Mouse (Mus musculus): ENCODE data around the gene Idh2. TPM values are rescaled to one million over a fixed set of nuclear protein-coding genes. Genes with fewer than 3 reads are reported as not detected.
"Not testable (repeated sequence)": the region's sequence is repeated elsewhere in the genome, so short reads cannot be mapped to it uniquely, and the experiment has no call there.

Idh2 gene
- total RNA-seq, 2 experiments from 2014 or later = 53.9 to 67.1 TPM

DNA sequence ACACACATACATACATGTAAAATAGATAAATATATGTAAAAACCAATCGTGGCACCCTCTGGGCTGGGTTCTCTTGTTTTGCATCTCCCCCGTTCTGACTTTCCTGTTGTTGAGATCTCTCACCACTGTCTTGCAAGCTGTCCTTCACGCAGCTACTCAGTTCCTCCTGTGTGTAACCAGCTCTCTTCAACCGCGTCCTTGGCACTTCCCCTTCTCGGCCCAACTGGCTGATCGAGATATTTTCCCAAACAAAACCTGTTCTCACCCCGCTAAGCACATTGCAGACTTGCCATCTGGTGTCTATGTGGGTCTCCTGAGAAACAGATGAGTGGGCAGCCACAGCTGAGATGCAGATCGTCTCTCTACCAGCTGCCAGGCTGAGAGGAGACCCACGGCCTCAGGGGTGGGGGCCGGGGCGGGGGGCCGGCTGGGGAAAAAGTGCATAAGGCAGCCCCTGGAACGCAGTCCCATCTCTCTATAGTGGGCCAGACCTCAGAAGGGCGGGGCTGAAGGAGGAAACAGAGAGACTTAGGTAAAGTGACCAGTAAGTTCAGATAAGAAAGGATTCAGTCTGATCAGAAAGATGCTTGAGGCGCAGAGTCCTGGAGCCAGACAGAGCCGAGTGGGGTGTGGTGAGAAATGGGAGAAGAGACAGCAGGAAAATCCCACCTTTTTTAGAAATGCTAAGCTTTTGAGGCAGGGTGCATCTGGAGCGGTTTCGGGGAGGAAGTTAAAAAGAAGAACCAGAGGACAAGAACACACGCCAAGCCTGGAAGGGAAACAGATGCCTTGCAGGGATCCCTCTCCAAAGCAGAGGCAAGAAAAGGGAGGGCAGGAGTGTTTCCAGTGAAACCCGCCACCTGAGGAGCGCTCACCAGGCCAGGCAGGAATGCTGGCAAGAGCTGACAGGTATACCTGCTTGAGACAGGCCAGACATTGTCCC is 28.4 kb upstream of the Idh2 start:
- DNase-seq (ENCODE audit: extremely low spot score in 1 of 2, low spot score in 2 of 2) = peak; percentile 63 to 70
- intact Hi-C loops (cut with DNase I) = loop anchor here (5.0 to 10.0 kb wide), 3 partner anchors 54 to 231 kb away; partner anchors contain the start of genes Man2a2 and Rccd1
- peak overlapping the region; percentile 12 for H3K27ac ChIP-seq
- no peak overlapping the region for H3K4me3 ChIP-seq
- TF ChIP-seq CTCF (IDR thresholded peaks at IDR 0.05) = no peak

DNA sequence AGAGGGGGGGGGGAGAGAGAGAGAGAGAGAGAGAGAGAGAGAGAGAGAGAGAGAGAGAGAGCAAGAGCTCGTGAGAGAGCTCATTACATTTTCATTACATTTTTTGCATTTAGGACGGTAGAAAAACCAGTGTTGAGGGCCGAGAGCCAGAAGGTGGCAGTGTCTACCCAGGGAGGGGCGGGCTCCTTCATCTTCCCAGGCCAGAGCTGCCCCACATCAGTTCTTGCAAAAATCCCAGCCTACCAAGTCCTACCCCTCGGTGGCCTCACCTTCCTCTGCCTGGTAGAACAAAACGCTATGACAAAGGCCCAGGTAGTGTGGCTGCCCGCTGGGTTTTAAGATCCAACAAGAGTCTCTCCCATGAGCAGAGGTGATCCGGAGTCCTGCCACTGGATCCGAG is 25.6 kb upstream of the Idh2 start:
- Histone ChIP-seq H3K4me3 (no peak overlapping the region), H3K27ac (no peak overlapping the region)

DNA sequence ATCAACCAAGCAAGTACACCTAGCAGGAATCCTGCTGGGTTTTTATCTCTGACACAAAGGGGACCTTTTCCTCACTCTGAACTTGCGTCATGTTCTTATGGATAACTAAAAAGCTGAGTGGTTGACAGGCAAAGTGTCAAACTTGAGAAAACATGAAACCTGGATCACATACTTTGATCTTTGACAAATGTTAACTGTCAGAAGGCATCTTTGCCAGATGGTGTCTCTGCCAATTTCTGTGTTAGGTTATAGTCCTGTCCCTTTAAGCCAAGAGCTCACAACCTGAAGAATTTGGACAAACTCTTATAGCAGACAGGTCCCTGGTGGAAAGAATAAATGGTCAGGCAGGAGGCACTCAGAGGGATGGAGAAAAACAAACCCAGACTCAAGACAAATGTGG is 23.2 kb upstream of the Idh2 start:
- H3K27ac ChIP-seq = no peak overlapping the region
- no peak for DNase-seq (ENCODE audit: extremely low spot score in 1 of 2, low spot score in 2 of 2)
- no peak overlapping the region for H3K4me3 ChIP-seq
- no peak for TF ChIP-seq CTCF (IDR thresholded peaks at IDR 0.05)
- intact Hi-C loops (cut with DNase I) = loop anchor here (10.0 kb wide), 1 partner anchor 446 kb away; no protein-coding TSS in a partner anchor

More for the DNA sequence above, 25.6 kb upstream of the Idh2 start:
- DNase-seq (ENCODE audit: extremely low spot score in 1 of 2, low spot score in 2 of 2) = peak; percentile 69 to 79
- intact Hi-C loops (cut with DNase I) = loop anchor here (2.0 to 10.0 kb wide), 5 partner anchors 56 to 234 kb away; partner anchors contain the start of genes Man2a2 and Rccd1
- TF ChIP-seq CTCF (IDR thresholded peaks at IDR 0.05) = peak; percentile 78

DNA sequence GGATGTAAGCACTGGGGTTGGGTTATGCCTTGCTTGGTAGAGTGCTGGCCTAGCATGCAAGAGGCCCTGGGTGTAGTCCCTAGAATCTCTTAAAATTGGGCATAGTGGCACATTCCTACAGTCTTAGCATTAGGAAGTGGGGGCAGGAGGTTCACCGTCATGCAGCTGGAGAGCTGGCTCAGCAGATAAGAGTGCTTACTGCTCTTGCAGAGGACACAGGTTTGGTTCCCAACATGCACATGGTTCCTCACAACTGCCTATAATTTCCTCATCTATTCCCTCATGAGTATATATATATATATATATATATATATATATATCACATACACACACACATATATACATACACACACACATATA is 20.0 kb upstream of the Idh2 start:
- Histone ChIP-seq H3K4me3 (no peak overlapping the region), H3K27ac (peak overlapping the region; percentile 66; the same call in 1 of the 2 replicates)
- intact Hi-C loops (cut with DNase I) = loop anchor here (10.0 kb wide), 1 partner anchor 450 kb away; no protein-coding TSS in a partner anchor
- no peak for TF ChIP-seq CTCF (IDR thresholded peaks at IDR 0.05)
- no peak for DNase-seq (ENCODE audit: extremely low spot score in 1 of 2, low spot score in 2 of 2)

DNA sequence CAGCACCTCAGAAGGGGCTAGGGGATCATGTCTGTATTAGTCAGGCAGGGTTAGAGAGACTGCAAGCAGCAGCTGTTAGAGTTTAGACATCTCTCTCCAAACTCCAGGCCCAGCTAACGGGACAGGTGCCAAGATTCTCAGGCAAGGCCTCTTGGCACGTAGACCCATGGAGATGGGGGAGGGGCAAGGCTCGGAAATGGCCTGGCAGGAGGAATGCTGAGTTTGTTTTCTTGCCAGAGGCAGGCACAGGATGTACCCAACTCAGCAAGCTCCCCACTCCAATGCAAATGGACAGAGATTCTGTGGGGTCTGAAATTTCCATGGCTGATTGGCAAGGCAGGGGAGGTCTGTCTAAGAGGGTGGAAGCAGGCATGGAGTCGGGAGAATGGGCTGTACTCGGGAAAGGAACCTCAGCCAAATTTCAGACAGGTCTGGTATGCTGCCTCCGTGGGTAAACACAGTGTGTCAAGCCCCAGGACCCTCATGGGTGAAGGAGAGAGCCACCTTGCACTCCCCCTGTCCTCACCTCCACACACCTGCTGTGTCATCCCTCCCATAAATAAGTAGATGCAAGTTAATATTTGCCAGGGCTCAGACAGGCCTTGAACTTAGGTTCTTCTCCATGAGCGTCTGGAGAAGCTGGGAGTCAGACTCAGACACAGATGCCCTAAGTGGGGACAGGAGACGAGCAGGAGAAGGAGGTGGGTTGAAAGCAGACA is 19.4 kb upstream of the Idh2 start:
- no peak for TF ChIP-seq CTCF (IDR thresholded peaks at IDR 0.05)
- Histone ChIP-seq H3K27ac (peak overlapping the region; percentile 66; the same call in 1 of the 2 replicates), H3K4me3 (no peak overlapping the region)
- DNase-seq (ENCODE audit: extremely low spot score in 1 of 2, low spot score in 2 of 2) = peak; percentile 61 to 75
- intact Hi-C loops (cut with DNase I) = loop anchor here (10.0 kb wide), 1 partner anchor 450 kb away; no protein-coding TSS in a partner anchor

DNA sequence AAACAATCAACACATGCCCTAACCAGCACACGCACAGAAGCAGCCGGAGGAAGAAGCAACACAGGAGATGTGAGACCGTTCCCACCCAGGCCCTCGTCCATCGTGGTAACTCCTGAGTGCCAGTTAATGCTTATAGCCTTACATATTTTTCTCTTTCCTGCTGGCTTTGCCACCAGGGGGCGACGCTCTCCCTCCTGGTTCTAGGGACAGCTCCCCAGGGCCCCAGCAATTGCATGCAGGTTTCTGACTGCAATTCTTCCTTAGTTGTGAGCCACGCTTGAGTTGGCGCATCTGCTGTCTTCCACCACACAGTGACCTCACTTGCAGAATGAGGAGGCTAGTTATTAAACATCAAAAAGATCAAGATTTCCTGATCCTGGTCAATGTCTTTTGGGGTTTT is 17.3 kb upstream of the Idh2 start:
- no peak for DNase-seq (ENCODE audit: extremely low spot score in 1 of 2, low spot score in 2 of 2)
- intact Hi-C loops (cut with DNase I) = loop anchor here (10.0 kb wide), 1 partner anchor 452 kb away; no protein-coding TSS in a partner anchor
- Histone ChIP-seq H3K4me3 (no peak overlapping the region), H3K27ac (no peak overlapping the region)
- peak; percentile 64 for TF ChIP-seq CTCF (IDR thresholded peaks at IDR 0.05)

DNA sequence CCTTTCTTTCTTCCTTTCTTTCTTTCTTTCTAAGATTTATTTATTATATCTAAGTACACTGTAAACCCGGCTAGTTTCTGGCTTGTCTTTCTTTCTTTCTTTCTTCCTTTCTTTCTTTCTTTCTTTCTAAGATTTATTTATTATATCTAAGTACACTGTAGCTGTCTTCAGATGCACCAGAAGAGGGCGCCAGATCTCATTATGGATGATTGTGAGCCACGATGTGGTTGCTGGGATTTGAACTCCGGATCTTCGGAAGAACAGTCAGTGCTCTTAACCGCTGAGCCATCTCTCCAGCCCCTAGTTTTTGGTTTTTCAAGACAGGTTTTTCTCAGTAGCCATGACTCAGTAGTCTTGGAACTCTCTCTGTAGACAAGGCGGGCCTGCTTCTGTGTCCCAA is 16.1 kb upstream of the Idh2 start:
- DNase-seq (ENCODE audit: extremely low spot score in 1 of 2, low spot score in 2 of 2); H3K4me3 ChIP-seq; H3K27ac ChIP-seq: not testable (repeated sequence)
- TF ChIP-seq CTCF (IDR thresholded peaks at IDR 0.05) = peak; percentile 34
- intact Hi-C loops (cut with DNase I) = loop anchor here (10.0 kb wide), 1 partner anchor 453 kb away; no protein-coding TSS in a partner anchor

DNA sequence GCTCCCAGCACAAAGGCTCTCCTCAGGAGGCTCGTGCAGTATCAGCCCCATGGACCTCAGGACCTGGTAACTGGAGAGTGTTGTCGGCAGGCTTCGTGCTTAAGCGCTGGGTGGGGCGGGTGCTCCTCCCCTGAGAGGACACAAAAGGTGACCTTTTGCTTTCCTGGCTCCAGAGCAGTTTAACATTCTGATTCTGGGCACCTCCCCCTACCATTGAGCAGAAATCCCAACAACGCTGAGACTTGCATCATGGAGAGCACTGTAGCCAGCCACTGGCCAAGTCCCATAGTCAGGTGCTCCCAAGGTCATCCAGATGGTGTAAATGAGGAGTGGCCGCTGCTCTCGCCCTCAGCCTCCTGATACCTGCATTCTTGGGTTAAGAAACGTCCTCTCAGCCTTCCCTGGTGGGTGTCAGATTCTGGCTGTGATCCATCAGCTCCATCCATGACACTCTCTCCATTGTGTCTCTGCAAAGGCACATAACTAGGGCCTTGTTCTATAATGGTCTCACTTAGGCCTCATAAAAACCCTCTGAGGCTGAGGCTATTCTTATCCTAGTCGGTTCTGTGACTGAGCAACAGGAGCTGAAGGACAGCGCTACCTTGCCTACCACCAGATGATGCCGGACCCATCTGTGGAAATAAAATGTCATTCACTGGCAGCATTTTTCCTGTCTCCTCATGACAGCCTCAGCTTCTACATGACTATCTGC is 15.3 kb upstream of the Idh2 start:
- no peak overlapping the region for H3K27ac ChIP-seq
- intact Hi-C loops (cut with DNase I) = loop anchor here (10.0 kb wide), 1 partner anchor 454 kb away; no protein-coding TSS in a partner anchor
- DNase-seq (ENCODE audit: extremely low spot score in 1 of 2, low spot score in 2 of 2) = no peak
- no peak overlapping the region for H3K4me3 ChIP-seq
- TF ChIP-seq CTCF (IDR thresholded peaks at IDR 0.05) = no peak

DNA sequence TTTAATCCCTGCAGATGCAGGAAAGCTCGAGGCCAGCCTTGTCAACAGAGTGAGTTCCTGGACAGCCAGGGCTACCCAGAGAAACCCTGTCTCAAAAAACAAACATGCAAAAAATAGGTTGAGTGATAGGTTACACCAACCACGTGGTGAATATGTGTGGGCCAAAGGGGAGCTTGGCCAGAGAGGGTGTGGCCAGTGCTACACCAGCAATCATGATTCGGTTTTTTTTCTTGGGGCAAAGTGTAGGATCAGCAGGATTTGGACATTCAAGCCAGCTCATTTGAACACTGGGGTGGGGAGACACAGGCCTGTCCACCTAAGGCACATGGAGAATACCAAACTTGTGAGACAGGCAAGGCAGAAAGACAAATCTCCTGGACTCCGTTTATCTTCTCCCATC is 14.1 kb upstream of the Idh2 start:
- intact Hi-C loops (cut with DNase I) = no loop called here
- Histone ChIP-seq H3K4me3 (no peak overlapping the region), H3K27ac (no peak overlapping the region)
- DNase-seq (ENCODE audit: extremely low spot score in 1 of 2, low spot score in 2 of 2) = no peak
- no peak for TF ChIP-seq CTCF (IDR thresholded peaks at IDR 0.05)

DNA sequence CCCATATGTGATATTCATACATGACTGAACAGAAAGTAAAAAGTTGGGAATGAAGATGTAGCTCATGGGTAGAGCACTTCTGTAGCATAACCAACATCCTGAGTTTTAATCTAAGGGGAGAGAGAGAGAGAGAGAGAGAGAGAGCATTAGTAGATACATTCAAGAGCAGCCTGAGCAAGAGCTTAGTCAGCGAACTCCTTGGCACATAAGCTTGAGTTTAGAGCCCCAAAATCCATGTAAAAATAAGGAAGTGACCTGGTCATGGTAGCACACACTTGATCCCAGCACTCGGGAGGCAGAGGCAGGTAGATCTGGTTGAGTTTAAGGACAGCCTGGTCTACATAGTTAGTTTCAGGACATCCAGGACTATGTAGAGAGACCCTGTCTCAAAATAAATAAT is 8.5 kb upstream of the Idh2 start:
- Histone ChIP-seq H3K27ac (no peak overlapping the region), H3K4me3 (no peak overlapping the region)
- intact Hi-C loops (cut with DNase I) = no loop called here
- DNase-seq (ENCODE audit: extremely low spot score in 1 of 2, low spot score in 2 of 2) = no peak
- TF ChIP-seq CTCF (IDR thresholded peaks at IDR 0.05) = no peak

DNA sequence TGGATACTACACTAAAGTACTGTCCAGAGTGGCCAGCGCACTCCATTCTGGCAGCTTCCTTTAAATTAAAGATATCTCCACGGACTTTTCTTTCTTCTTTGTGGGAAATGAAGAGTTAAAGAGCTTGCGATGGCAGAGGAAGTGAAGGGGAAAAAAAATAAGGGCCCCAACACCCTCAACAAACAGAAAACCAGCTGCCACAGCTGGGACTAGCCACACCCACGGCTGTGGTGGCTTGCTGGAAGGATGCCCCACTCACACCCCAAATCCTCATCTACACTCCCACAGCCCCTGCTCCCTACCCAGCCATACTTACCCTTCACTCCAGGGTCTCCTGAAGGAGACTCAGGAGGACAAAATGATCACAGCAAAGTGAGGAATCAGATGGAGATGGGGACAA is 7.9 kb upstream of the Idh2 start:
- H3K4me3 ChIP-seq = no peak overlapping the region
- no peak overlapping the region for H3K27ac ChIP-seq
- intact Hi-C loops (cut with DNase I) = no loop called here
- no peak for TF ChIP-seq CTCF (IDR thresholded peaks at IDR 0.05)
- DNase-seq (ENCODE audit: extremely low spot score in 1 of 2, low spot score in 2 of 2) = no peak
